Mouse (Mus musculus): ENCODE results near the gene Gm49325. TPM values are rescaled to one million over a fixed set of nuclear protein-coding genes. Genes with fewer than 3 reads are reported as not detected.
A peak's percentile ranks its signal among the peaks of the same experiment; 100 is the strongest.

Gm49325 gene
- total and polyA plus RNA-seq, 3 experiments, result 27.5 to 28.5 TPM; not detected in 1

GRCm38 (mm10) chr10:77589117-77589516, 16.9 kb upstream of the Gm49325 start:
- no peak for DNase-seq

- DNase-seq, result no peak
Observed at GRCm38 (mm10) chr10:77589749-77590148, 16.2 kb upstream of the Gm49325 start.

GRCm38 (mm10) chr10:77590812-77591211, 15.2 kb upstream of the Gm49325 start:
- DNase-seq, result peak; percentile 49

- DNase-seq, result no peak
Observed at GRCm38 (mm10) chr10:77591546-77591945, 14.5 kb upstream of the Gm49325 start.

- DNase-seq, result no peak
Observed at GRCm38 (mm10) chr10:77596060-77596459, 9.9 kb upstream of the Gm49325 start.

GRCm38 (mm10) chr10:77603021-77603420, 3.0 kb upstream of the Gm49325 start:
- no peak for DNase-seq

- no peak for DNase-seq
Observed at GRCm38 (mm10) chr10:77604111-77604510, 1.9 kb upstream of the Gm49325 start.

GRCm38 (mm10) chr10:77604958-77605357, 1.0 kb upstream of the Gm49325 start:
- no peak for DNase-seq

- DNase-seq, result no peak
Observed at GRCm38 (mm10) chr10:77605368-77605767, 629 bp upstream of the Gm49325 start.

- DNase-seq, result no peak
Observed at GRCm38 (mm10) chr10:77606855-77607254, 858 bp downstream of the Gm49325 start.

GRCm38 (mm10) chr10:77607441-77607840, 1.4 kb downstream of the Gm49325 start:
- no peak for DNase-seq

- no peak for DNase-seq
Observed at GRCm38 (mm10) chr10:77608589-77608988, 2.6 kb downstream of the Gm49325 start.

GRCm38 (mm10) chr10:77610221-77610961, 4.4 kb downstream of the Gm49325 start:
- no peak for DNase-seq

- peak; percentile 76 for DNase-seq
Observed at GRCm38 (mm10) chr10:77613409-77613808, 7.4 kb downstream of the Gm49325 start.

GRCm38 (mm10) chr10:77615647-77616046, 9.7 kb downstream of the Gm49325 start:
- no peak for DNase-seq

GRCm38 (mm10) chr10:77616166-77616565, 10.2 kb downstream of the Gm49325 start:
- DNase-seq, result no peak

GRCm38 (mm10) chr10:77616926-77617325, 10.9 kb downstream of the Gm49325 start:
- no peak for DNase-seq

- DNase-seq, result no peak
Observed at GRCm38 (mm10) chr10:77621546-77621945, 15.5 kb downstream of the Gm49325 start.

- peak; percentile 96 for DNase-seq
Observed at GRCm38 (mm10) chr10:77622055-77622988, 16.3 kb downstream of the Gm49325 start, which contains the start of gene Ube2g2. TSS of gene Ube2g2 (plus strand) at chr10:77622275.

GRCm38 (mm10) chr10:77623069-77623492, 17.1 kb downstream of the Gm49325 start:
- peak; percentile 48 for DNase-seq

GRCm38 (mm10) chr10:77623639-77624400, 17.8 kb downstream of the Gm49325 start:
- no peak for DNase-seq

- peak; percentile 39 for DNase-seq
Observed at GRCm38 (mm10) chr10:77624570-77624995, 18.6 kb downstream of the Gm49325 start.
